Mouse (Mus musculus) cortical plate, adult 2 months (tissue): ENCODE data around the gene Bloc1s6.

Experiments
- CTCF ChIP-seq: fragments of 200-500 bp; IDR thresholded peaks from 2 replicates; pipeline ENCODE4 v1.5.1; 2011; ENCODE audit warnings: mild to moderate bottlenecking, control low read depth, low read length; ENCODE audit not compliant: insufficient read depth; ENCODE audit errors: extremely low read depth
- POLR2A ChIP-seq: fragments of 200-500 bp; IDR thresholded peaks from 2 replicates; pipeline ENCODE4 v1.6.1; 2011; ENCODE audit warnings: mild to moderate bottlenecking, low read length, control low read depth; ENCODE audit not compliant: insufficient read depth; ENCODE audit errors: extremely low read depth

GRCm38 (mm10) chr2:122786167-122786566 is 47.9 kb downstream of the Bloc1s6 start:
- TF ChIP-seq CTCF (no peak), POLR2A (no peak)
